14 mouse cellular contexts compared by ENCODE assay signal in genomic region chr13:46819729-46820223, GRCm38 (mm10).
A peak's percentile ranks its signal among the peaks of the same experiment; 100 is the strongest.
DNase-seq lines count a peak whose midpoint lies in the region; ATAC-seq lines count a peak whose summit lies in the region.
"Had no signal": no experiment of that assay in that cellular context is flagged by ENCODE, and none has a peak within 500 bp of the region (broad histone marks: within the 10 kb centered on the region; RNA-seq: fewer than 3 reads in every experiment).

No protein-coding gene starts in this region.

- H3K27me3 ChIP-seq in neural tube, embryonic 11.5 days (ENCODE audit: control insufficient read depth, insufficient read depth, low read length): no peaks in the 10 kb centered on the region
- no peaks in the 10 kb centered on the region for H3K27me3 ChIP-seq in forebrain, embryonic 16.5 days (replicated peaks; ENCODE audit: control insufficient read depth, insufficient read depth, low read length)
- H3K27me3 ChIP-seq in neural tube, embryonic 14.5 days (ENCODE audit: control insufficient read depth, insufficient read depth, low read length): no peaks in the 10 kb centered on the region
- H3K27me3 ChIP-seq: heart, embryonic 13.5 days had no signal

- intact Hi-C loops in gastrocnemius, postnatal 36 days (cut with DNase I): no loop called here

- WGBS in neural tube, embryonic 11.5 days: 83% methylated on average over 13 of the region's 13 CpGs
- WGBS in forebrain, embryonic 16.5 days: 46% methylated on average over 13 of the region's 13 CpGs
- 62% methylated on average over 13 of the region's 13 CpGs for WGBS in neural tube, embryonic 14.5 days

- no peak overlapping the region for H3K4me2 ChIP-seq in neural tube, embryonic 11.5 days (ENCODE audit: low read depth)
- peak overlapping the region; percentile 27 for H3K4me2 ChIP-seq in forebrain, embryonic 16.5 days (ENCODE audit: low read length)
- H3K4me2 ChIP-seq in neural tube, embryonic 14.5 days (ENCODE audit: low read depth, low read length): peak overlapping the region; percentile 22; the same call in 1 of the 2 replicates
- H3K4me2 ChIP-seq: heart, embryonic 13.5 days had no signal

- no peaks in the 10 kb centered on the region for H3K9me3 ChIP-seq in neural tube, embryonic 11.5 days (ENCODE audit: control insufficient read depth, low read length)
- no peaks in the 10 kb centered on the region for H3K9me3 ChIP-seq in forebrain, embryonic 16.5 days (ENCODE audit: control insufficient read depth, low read length)
- no peaks in the 10 kb centered on the region for H3K9me3 ChIP-seq in neural tube, embryonic 14.5 days (ENCODE audit: control insufficient read depth, low read length)
- H3K9me3 ChIP-seq: heart, embryonic 13.5 days had no signal

- no peak overlapping the region for H3K9ac ChIP-seq in neural tube, embryonic 11.5 days (ENCODE audit: low read length)
- H3K9ac ChIP-seq in forebrain, embryonic 16.5 days (replicated peaks; ENCODE audit: low read depth, low read length): no peak overlapping the region
- H3K9ac ChIP-seq in neural tube, embryonic 14.5 days (replicated peaks; ENCODE audit: low read depth, low read length): 0 out of 2 replicates have a peak overlapping the region, but pooled peaks have one; percentile 5
- H3K9ac ChIP-seq: heart, embryonic 13.5 days had no signal

- DNase-seq in neural tube, embryonic 11.5 days (ENCODE audit: low spot score): peak; percentile 23
- DNase-seq in neural tube, embryonic 10.5 days (ENCODE audit: extremely low spot score, low spot score): no peak
- DNase-seq in mesoderm, embryonic 11.5 days (ENCODE audit: low read depth, low spot score): peak; percentile 28
- no peak for DNase-seq in adrenal gland, adult (ENCODE audit: inconsistent age in 2 of 2, low spot score in 1 of 2)
- no peak for DNase-seq in gastrocnemius, postnatal 36 days
- no peak for DNase-seq in lung, adult 18-20 months
- DNase-seq: cerebellum, postnatal 36 days; gastrocnemius, postnatal 10 days; kidney, postnatal 10 days; left cerebral cortex, postnatal 4 days had no signal

- no peak overlapping the region for H3K4me3 ChIP-seq in neural tube, embryonic 11.5 days (ENCODE audit: low read depth, low read length)
- no peak overlapping the region for H3K4me3 ChIP-seq in forebrain, embryonic 16.5 days (replicated peaks; ENCODE audit: low read length)
- H3K4me3 ChIP-seq in neural tube, embryonic 14.5 days (ENCODE audit: low read depth, low read length): no peak overlapping the region
- H3K4me3 ChIP-seq: heart, embryonic 13.5 days had no signal

- ATAC-seq in neural tube, embryonic 11.5 days (ENCODE audit: insufficient read depth, low FRiP score, low TSS enrichment): no peak
- peak; percentile 82 for ATAC-seq in forebrain, embryonic 16.5 days
- peak; percentile 66 for ATAC-seq in neural tube, embryonic 14.5 days (ENCODE audit: low read depth)
- ATAC-seq: inflammation-experienced regulatory T-cells, adult 6 months had no signal

- H3K27ac ChIP-seq in neural tube, embryonic 11.5 days (ENCODE audit: low read depth, low read length): no peak overlapping the region
- 0 out of 2 replicates have a peak overlapping the region, but pooled peaks have one; percentile 7 for H3K27ac ChIP-seq in forebrain, embryonic 16.5 days (ENCODE audit: low read length)
- H3K27ac ChIP-seq in neural tube, embryonic 14.5 days (ENCODE audit: low read depth, low read length): no peak overlapping the region
- H3K27ac ChIP-seq: heart, embryonic 13.5 days had no signal

- peaks cover 5% of the 10 kb centered on the region; the same call in 1 of the 2 replicates for H3K36me3 ChIP-seq in neural tube, embryonic 11.5 days (ENCODE audit: control insufficient read depth, insufficient read depth, low read length)
- no peaks in the 10 kb centered on the region for H3K36me3 ChIP-seq in forebrain, embryonic 16.5 days (ENCODE audit: control insufficient read depth, insufficient read depth)
- H3K36me3 ChIP-seq in neural tube, embryonic 14.5 days (ENCODE audit: control insufficient read depth, insufficient read depth, low read length): no peaks in the 10 kb centered on the region; the same call in 1 of the 2 replicates

- no peaks in the 10 kb centered on the region for H3K4me1 ChIP-seq in neural tube, embryonic 11.5 days (ENCODE audit: control insufficient read depth, insufficient read depth, low read length)
- peaks cover 8% of the 10 kb centered on the region for H3K4me1 ChIP-seq in forebrain, embryonic 16.5 days (replicated peaks; ENCODE audit: control insufficient read depth, insufficient read depth, low read length)
- H3K4me1 ChIP-seq in neural tube, embryonic 14.5 days (ENCODE audit: control insufficient read depth, insufficient read depth, low read length): peaks cover 10% of the 10 kb centered on the region; the same call in 1 of the 2 replicates

Comparison
In these comparisons a context has a peak if more than half of its experiments do, and no peak if none do; other contexts are left out.
1. DNase-seq: peak in neural tube, embryonic 11.5 days (single experiment) and mesoderm, embryonic 11.5 days (single experiment); none in neural tube, embryonic 10.5 days (single experiment), adrenal gland, adult (0 of 2), gastrocnemius, postnatal 36 days (0 of 2) and lung, adult 18-20 months (0 of 2).